22 mouse cellular contexts compared by ENCODE assay signal in the genomic region with DNA sequence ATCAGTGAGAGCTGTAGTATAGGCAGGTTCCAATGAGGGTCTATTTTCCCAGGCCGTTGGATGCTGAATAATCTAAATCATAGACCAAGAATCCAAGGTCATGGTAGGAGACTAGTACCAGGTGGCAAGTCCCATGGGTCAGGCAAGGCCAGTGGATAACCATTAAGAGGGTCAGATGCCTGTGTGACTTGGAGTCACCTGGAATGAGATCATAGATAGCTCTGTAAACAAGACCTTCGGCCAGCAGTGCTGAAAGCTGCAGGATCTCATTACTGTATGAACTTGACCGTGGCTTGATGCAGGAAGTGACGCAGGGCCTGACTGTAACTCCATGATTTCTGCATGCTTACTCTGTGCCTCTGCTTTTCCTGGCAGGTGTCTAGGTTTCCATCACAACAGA.
DNase-seq lines count a peak whose midpoint lies in the region; ATAC-seq and TF ChIP-seq lines count a peak whose summit lies in the region.
"Had no signal": no experiment of that assay in that cellular context is flagged by ENCODE, and none has a peak within 500 bp of the region (broad histone marks: within the 10 kb centered on the region; RNA-seq: fewer than 3 reads in every experiment).

No protein-coding gene starts in this region.

- DNase-seq in urinary bladder, postnatal 36 days (ENCODE audit: low spot score in 2 of 2), result no peak
- DNase-seq in left cerebral cortex, adult 2 months (ENCODE audit: extremely low spot score in 1 of 2, low spot score in 2 of 2), result no peak
- DNase-seq: adrenal gland, adult 2 months; adrenal gland, postnatal 14 days; cerebellum, adult 11 months; cerebellum, adult 2 months; cerebellum, adult 9-11 months; cerebellum, postnatal 25 days; gastrocnemius, postnatal 25 days; heart, adult 2 months had no signal

- H3K36me3 ChIP-seq in liver, embryonic 16.5 days (ENCODE audit: control insufficient read depth, insufficient read depth), result no peaks in the 10 kb centered on the region
- no peaks in the 10 kb centered on the region for H3K36me3 ChIP-seq in liver, embryonic 12.5 days
- H3K36me3 ChIP-seq in intestine, embryonic 16.5 days (ENCODE audit: control insufficient read depth, insufficient read depth, low read length), result no peaks in the 10 kb centered on the region
- no peaks in the 10 kb centered on the region for H3K36me3 ChIP-seq in stomach, embryonic 15.5 days
- H3K36me3 ChIP-seq: embryonic facial prominence, embryonic 12.5 days; embryonic facial prominence, embryonic 15.5 days; forebrain, embryonic 15.5 days; heart, embryonic 10.5 days; heart, embryonic 13.5 days; hindbrain, embryonic 12.5 days; hindbrain, embryonic 15.5 days had no signal

- no peaks in the 10 kb centered on the region for H3K9me3 ChIP-seq in liver, embryonic 16.5 days (replicated peaks; ENCODE audit: control insufficient read depth, low read length)
- no peaks in the 10 kb centered on the region for H3K9me3 ChIP-seq in liver, embryonic 12.5 days (replicated peaks)
- H3K9me3 ChIP-seq in intestine, embryonic 16.5 days (ENCODE audit: control insufficient read depth, low read length), result no peaks in the 10 kb centered on the region
- H3K9me3 ChIP-seq in stomach, embryonic 15.5 days, result no peaks in the 10 kb centered on the region
- H3K9me3 ChIP-seq: embryonic facial prominence, embryonic 15.5 days; forebrain, embryonic 15.5 days; heart, embryonic 10.5 days; hindbrain, embryonic 12.5 days; hindbrain, embryonic 15.5 days had no signal

- no peak overlapping the region for H3K9ac ChIP-seq in liver, embryonic 16.5 days (ENCODE audit: low read depth, low read length)
- no peak overlapping the region for H3K9ac ChIP-seq in liver, embryonic 12.5 days
- H3K9ac ChIP-seq in intestine, embryonic 16.5 days (ENCODE audit: low read depth, low read length), result no peak overlapping the region
- H3K9ac ChIP-seq in stomach, embryonic 15.5 days, result no peak overlapping the region
- H3K9ac ChIP-seq: embryonic facial prominence, embryonic 12.5 days; embryonic facial prominence, embryonic 15.5 days; forebrain, embryonic 15.5 days; heart, embryonic 13.5 days; hindbrain, embryonic 12.5 days; hindbrain, embryonic 15.5 days had no signal

- no peak overlapping the region for H3K27ac ChIP-seq in liver, embryonic 16.5 days (ENCODE audit: low read length)
- H3K27ac ChIP-seq in liver, embryonic 12.5 days, result no peak overlapping the region
- H3K27ac ChIP-seq in intestine, embryonic 16.5 days (ENCODE audit: low read length), result no peak overlapping the region
- no peak overlapping the region for H3K27ac ChIP-seq in stomach, embryonic 15.5 days
- H3K27ac ChIP-seq in left cerebral cortex, adult 2 months, result no peak overlapping the region
- H3K27ac ChIP-seq: embryonic facial prominence, embryonic 12.5 days; embryonic facial prominence, embryonic 15.5 days; forebrain, embryonic 15.5 days; heart, adult 2 months; heart, embryonic 10.5 days; heart, embryonic 13.5 days; hindbrain, embryonic 12.5 days; hindbrain, embryonic 15.5 days had no signal

- ATAC-seq in liver, embryonic 16.5 days (ENCODE audit: low read depth), result peak; percentile 48; the same call in 1 of the 2 replicates
- no peak for ATAC-seq in liver, embryonic 12.5 days
- ATAC-seq in intestine, embryonic 16.5 days, result peak; percentile 79
- ATAC-seq in stomach, embryonic 15.5 days (ENCODE audit: insufficient read depth, low FRiP score, low read depth), result peak; percentile 66; the same call in 1 of the 2 replicates
- ATAC-seq: CD4-positive, CD25-positive, alpha-beta regulatory T cell, adult 4 months; forebrain, embryonic 15.5 days had no signal

- no peak for TF ChIP-seq CTCF in left cerebral cortex, adult 2 months (IDR thresholded peaks at IDR 0.05)

- 58% methylated on average over 4 of the region's 4 CpGs for WGBS in liver, embryonic 16.5 days (ENCODE audit: insufficient replicate concordance)
- 69% methylated on average over 4 of the region's 4 CpGs for WGBS in liver, embryonic 12.5 days (ENCODE audit: insufficient replicate concordance)
- WGBS in intestine, embryonic 16.5 days, result 64% methylated on average over 4 of the region's 4 CpGs
- 61% methylated on average over 4 of the region's 4 CpGs for WGBS in stomach, embryonic 15.5 days

- H3K4me3 ChIP-seq in liver, embryonic 16.5 days (ENCODE audit: low read depth, low read length), result no peak overlapping the region
- H3K4me3 ChIP-seq in liver, embryonic 12.5 days, result no peak overlapping the region
- no peak overlapping the region for H3K4me3 ChIP-seq in intestine, embryonic 16.5 days (ENCODE audit: low read length)
- no peak overlapping the region for H3K4me3 ChIP-seq in stomach, embryonic 15.5 days (replicated peaks)
- no peak overlapping the region for H3K4me3 ChIP-seq in left cerebral cortex, adult 2 months
- H3K4me3 ChIP-seq: embryonic facial prominence, embryonic 12.5 days; embryonic facial prominence, embryonic 15.5 days; forebrain, embryonic 15.5 days; heart, adult 2 months; heart, embryonic 10.5 days; heart, embryonic 13.5 days; hindbrain, embryonic 12.5 days; hindbrain, embryonic 15.5 days had no signal

- no peaks in the 10 kb centered on the region for H3K27me3 ChIP-seq in liver, embryonic 16.5 days (ENCODE audit: control insufficient read depth, insufficient read depth, low read depth, low read length)
- no peaks in the 10 kb centered on the region for H3K27me3 ChIP-seq in liver, embryonic 12.5 days (replicated peaks)
- no peaks in the 10 kb centered on the region for H3K27me3 ChIP-seq in intestine, embryonic 16.5 days (replicated peaks; ENCODE audit: control insufficient read depth, insufficient read depth, low read length)
- H3K27me3 ChIP-seq in stomach, embryonic 15.5 days (replicated peaks), result no peaks in the 10 kb centered on the region
- H3K27me3 ChIP-seq: embryonic facial prominence, embryonic 12.5 days; embryonic facial prominence, embryonic 15.5 days; heart, embryonic 13.5 days; hindbrain, embryonic 12.5 days; hindbrain, embryonic 15.5 days had no signal

- intact Hi-C loops in left cerebral cortex, adult 2 months (cut with DNase I), result no loop called here

- H3K4me2 ChIP-seq in liver, embryonic 16.5 days (ENCODE audit: low read depth, low read length), result no peak overlapping the region
- no peak overlapping the region for H3K4me2 ChIP-seq in liver, embryonic 12.5 days
- no peak overlapping the region for H3K4me2 ChIP-seq in intestine, embryonic 16.5 days (ENCODE audit: low read depth, low read length)
- no peak overlapping the region for H3K4me2 ChIP-seq in stomach, embryonic 15.5 days
- H3K4me2 ChIP-seq: embryonic facial prominence, embryonic 12.5 days; embryonic facial prominence, embryonic 15.5 days; forebrain, embryonic 15.5 days; heart, embryonic 13.5 days; hindbrain, embryonic 12.5 days; hindbrain, embryonic 15.5 days had no signal

- no peaks in the 10 kb centered on the region for H3K4me1 ChIP-seq in liver, embryonic 16.5 days (ENCODE audit: control insufficient read depth, low read depth, low read length)
- no peaks in the 10 kb centered on the region for H3K4me1 ChIP-seq in liver, embryonic 12.5 days
- peaks cover 7% of the 10 kb centered on the region; the same call in 1 of the 2 replicates for H3K4me1 ChIP-seq in intestine, embryonic 16.5 days (ENCODE audit: control insufficient read depth, insufficient read depth, low read length)
- H3K4me1 ChIP-seq in stomach, embryonic 15.5 days, result no peaks in the 10 kb centered on the region
- H3K4me1 ChIP-seq: embryonic facial prominence, embryonic 12.5 days; embryonic facial prominence, embryonic 15.5 days; heart, embryonic 13.5 days; hindbrain, embryonic 12.5 days; hindbrain, embryonic 15.5 days had no signal
